Mouse (Mus musculus): ENCODE data around the gene St14. TPM values are rescaled to one million over a fixed set of nuclear protein-coding genes. Genes with fewer than 3 reads are reported as not detected.

The St14 gene
- 15.2 TPM for polyA plus RNA-seq (2017; shearing (Covaris generic))

DNA sequence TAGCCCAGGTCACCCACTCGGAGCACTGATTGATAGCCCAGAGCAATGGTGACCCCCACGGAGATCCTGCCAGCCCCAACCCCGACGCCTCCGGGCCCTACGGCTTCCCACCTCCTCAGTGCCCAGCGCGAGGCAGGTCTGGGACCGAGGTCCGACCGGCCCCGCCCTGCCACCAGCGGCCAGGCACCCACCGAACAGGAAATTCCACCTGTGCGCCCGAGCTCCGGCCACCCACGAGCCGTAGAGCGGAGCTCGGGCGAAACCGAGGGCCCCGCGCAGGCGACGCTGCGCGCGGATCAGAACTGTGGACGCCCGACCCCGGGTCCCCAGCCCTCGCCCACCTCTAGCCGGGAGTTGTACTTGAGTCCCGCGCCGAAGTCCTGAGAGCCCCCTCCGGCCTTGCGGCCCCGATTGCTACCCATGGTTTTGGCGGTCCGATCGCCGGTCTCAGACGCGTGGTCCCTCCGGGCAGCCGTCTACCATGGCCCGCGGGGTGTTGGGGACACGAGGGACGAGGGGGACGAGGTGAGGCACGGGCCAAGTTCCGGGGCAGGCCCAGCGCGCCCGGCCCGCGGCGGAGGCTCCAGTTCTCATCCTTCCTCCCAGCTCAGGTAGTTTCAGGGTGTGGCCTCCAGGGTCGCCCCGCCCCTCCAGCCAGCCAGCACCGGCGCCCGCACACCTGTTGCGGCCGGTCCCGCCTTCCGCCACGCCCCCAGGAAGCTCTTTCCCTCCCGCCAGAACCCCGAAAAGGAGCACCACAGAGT lies at the start of gene St14:
St14 (minus strand) TSS at position 649 of the 764 bp plus-strand sequence.

Other genes starting within 250 kb of the St14 start
- gene Adamts15, start 209.4 kb downstream of the St14 start, polyA plus RNA-seq (2017; shearing (Covaris generic)) = 1.0 TPM
- 0.38 TPM for gene Adamts8, start 189.3 kb downstream of the St14 start, polyA plus RNA-seq (2017; shearing (Covaris generic))
- gene Zbtb44, start 101.2 kb downstream of the St14 start, polyA plus RNA-seq (2017; shearing (Covaris generic)) = 39.7 TPM
- gene Aplp2, start 80.0 kb upstream of the St14 start, polyA plus RNA-seq (2017; shearing (Covaris generic)) = 185 TPM
- 17.1 TPM for gene Prdm10, start 148.7 kb upstream of the St14 start, polyA plus RNA-seq (2017; shearing (Covaris generic))

All from effector memory CD4-positive, alpha-beta T cell, adult 7 months (primary cell).